Mouse (Mus musculus) thymus, postnatal 25 days (tissue): Measurements from ENCODE around the gene St8sia4.
"Not testable (repeated sequence)": the region's sequence is repeated elsewhere in the genome, so short reads cannot be mapped to it uniquely, and the experiment has no call there.

Experiments
- DNase-seq: peaks from one replicate; pipeline ENCODE4 v3.0.0; 2022

St8sia4 gene

DNA sequence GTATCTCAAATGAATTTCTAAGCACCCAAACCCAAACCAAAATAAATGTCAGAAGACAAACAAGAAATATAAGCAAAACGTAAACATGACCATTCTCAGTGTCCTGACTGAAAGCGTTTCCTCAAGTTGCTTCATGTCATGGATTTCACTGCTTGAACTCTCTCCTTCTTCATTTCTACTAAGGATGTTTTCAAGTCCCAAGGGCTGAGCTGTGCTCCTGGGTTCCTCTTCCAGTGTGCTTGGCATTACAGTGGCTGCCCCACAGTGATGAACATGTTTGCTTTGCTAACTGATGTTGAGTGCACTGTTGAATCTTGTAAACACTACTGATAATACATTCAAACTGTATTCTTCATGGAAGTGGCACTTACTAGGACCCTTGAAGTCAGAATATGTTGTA is 76.3 kb downstream of the St8sia4 start:
- DNase-seq: no peak

GRCm38 (mm10) chr1:95590108-95590507 is 77.3 kb downstream of the St8sia4 start:
- peak; percentile 19 for DNase-seq

DNA sequence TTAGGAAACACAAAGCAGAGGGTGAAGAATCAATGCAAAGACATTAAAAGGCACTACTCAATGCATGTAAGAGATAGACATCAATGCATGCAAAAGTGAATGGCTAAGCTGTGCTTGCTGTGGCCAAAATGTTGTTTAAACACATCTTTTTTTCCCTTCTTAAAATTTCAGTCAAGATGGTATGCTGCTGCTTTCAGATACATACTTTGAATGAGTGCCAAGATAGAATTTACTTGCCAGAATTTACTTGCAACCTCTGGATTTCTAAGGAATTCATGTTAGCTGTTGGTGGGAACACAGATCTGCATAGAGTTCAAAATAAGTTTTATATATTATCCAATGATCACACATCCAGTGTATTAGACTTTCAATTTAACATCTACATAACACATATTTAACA is 77.9 kb downstream of the St8sia4 start:
- no peak for DNase-seq

DNA sequence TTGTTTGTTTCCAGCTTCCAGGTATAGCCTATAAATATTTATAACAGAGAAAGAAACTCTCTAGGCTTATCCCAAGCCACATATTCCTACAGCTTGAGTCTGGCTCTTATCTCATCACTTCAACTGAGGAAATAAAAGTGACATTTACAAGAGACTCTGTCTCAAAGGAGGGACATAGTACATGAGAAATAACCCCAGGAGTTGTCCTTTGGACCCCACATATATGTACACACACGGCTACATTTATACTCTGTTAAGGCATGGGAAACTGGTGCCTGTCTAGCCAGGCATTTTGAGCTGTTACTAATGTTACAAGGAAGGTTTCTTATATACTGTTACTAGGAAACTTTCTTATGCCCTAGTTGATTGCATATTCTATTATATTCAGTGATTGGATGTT is 84.1 kb downstream of the St8sia4 start:
- no peak for DNase-seq

- no peak for DNase-seq
Observed at GRCm38 (mm10) chr1:95582264-95582663, 85.1 kb downstream of the St8sia4 start.

DNA sequence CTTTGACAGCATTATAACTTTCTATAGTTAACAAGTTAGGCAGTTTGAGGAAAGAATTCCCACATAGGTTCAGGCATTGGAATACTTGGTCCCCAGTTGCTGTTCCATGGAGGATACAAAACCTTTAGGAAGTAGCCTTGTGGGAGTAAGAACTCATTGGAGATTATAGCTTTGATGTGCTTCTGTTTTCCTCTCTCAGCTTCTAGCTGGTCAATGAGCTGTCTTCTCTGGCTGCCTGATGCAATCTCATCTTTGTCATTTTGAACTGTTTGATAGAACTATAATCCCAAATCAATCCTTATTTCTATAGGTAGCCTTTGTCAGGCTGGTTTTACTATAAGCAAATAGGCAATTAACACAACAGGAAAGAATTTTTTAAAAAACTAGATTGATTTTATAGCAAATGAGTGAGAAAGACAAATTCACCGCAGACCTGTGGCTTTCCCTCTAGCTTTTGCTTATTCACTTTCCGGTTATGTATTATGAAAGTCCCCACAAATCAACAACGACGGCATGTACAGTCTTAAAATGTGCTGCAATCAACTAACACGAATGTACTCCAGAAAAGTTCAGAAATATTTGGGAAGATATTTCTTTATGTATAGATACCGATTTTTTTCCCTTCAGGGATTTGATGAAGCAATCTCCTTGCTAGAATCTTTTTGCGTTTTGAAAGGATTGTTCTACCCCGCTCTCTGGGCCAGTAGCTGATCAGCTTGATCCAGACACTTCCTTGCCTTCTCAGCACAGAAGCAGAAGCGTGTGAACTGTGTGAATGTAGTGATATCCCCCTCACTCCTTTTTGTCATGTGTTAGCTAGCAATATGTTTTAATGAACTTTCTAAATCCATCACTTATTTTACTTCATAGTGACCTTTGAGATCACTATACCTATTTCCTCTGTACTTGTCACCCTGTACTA is 94.5 kb downstream of the St8sia4 start:
- no peak for DNase-seq

GRCm38 (mm10) chr1:95571106-95571505 is 96.3 kb downstream of the St8sia4 start:
- DNase-seq: no peak

GRCm38 (mm10) chr1:95554556-95554955 is 112.8 kb downstream of the St8sia4 start:
- not testable (repeated sequence) for DNase-seq

- DNase-seq: no peak
Observed at GRCm38 (mm10) chr1:95541460-95541859, 125.9 kb downstream of the St8sia4 start.
